Mouse (Mus musculus) kidney, postnatal 14 days (tissue): ENCODE results near the gene Fcor.

Experiments
- DNase-seq: peaks from one replicate; pipeline ENCODE4 v3.0.0; 2022; ENCODE audit warnings: mixed read lengths

Gene Fcor

DNA sequence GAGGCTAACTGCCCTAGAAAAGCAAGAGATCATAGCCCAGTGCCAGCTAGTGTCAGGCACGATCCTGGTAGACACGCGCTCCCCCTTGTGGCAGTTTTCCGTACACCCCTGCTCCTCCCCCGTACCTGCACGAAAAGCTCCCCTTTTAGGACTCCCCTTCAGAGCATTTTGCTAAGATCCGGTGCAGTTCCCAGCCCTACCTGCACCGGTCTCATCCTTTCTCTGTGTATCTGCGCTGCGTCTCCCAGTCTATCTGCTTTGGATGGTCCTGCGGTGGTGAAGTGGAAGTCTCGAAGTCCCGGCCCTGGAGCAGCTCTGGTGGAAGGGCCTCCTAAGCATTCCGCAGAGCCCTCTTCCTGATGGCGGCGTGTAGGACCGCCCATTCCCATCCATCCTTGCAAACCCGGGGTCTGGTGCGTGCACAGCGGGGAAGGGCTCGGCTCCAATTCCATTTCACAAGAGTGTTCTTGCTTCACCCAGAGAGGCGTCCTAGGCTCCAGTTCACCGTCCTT lies at the start of gene Fcor:
Gene Fcor (minus strand): TSS at position 383 of the 512 bp plus-strand sequence.
- peak; percentile 86 for DNase-seq

DNA sequence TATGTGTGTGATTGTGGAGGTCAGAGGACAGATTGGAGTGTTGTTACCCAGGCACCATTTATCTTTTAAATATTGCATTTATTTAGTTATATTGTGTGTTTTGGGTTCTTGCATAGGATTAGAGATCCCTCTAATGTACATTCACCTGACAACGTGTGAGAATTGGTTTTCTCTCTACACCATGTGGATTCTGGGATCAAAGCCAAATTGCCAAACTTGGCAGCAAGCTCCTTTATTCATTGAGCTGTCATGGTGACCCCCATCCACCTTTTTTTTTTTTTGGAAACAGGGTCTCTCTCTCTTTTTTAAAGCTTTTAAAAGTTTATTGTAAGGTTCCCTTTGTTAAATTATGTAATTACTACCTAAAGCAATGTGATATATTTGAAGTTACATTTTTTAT lies 48.9 kb upstream of the Fcor start:
- no peak for DNase-seq

DNA sequence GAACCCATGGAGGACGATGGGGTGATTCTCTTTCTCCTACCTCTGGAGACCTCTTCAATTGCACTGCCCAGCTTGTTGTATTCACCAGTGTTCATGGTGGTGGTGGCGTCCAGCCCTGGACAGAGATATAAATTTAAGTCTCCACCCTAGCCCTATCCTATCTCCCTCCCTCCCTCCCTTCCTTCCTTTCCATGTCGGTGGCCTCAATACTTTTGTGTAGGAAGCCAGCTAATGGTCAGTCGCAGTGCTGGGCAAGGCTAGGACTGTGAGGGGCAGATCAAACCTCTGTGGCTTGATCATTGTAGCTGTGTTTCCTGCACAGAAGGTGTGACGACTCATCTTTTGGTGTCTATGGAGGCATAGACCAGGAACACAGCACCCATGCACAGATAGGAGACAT lies 48.4 kb upstream of the Fcor start, which contains the start of gene Clec4g:
Gene Clec4g (minus strand): TSS at position 101 of the 400 bp plus-strand sequence.
- DNase-seq: no peak

DNA sequence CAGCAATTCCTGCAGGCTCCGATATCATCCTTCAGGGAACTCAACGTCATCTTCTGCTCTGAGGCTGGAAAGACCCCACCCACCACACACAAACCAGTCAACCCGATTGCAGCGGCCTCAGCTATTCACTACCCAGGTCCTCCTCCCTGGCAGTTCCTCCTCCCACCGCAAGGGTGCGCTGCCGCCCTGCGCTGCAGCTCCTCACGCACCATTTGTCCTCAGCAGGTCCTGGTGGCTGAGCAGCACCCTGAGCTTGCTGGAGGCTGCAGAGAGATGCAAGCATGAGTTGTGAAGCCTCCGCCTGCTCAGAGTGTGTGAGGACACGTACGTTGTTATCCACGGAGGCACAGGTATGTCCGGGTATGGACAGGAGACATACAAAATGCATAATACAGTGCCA lies 46.4 kb upstream of the Fcor start:
- peak; percentile 68 for DNase-seq

DNA sequence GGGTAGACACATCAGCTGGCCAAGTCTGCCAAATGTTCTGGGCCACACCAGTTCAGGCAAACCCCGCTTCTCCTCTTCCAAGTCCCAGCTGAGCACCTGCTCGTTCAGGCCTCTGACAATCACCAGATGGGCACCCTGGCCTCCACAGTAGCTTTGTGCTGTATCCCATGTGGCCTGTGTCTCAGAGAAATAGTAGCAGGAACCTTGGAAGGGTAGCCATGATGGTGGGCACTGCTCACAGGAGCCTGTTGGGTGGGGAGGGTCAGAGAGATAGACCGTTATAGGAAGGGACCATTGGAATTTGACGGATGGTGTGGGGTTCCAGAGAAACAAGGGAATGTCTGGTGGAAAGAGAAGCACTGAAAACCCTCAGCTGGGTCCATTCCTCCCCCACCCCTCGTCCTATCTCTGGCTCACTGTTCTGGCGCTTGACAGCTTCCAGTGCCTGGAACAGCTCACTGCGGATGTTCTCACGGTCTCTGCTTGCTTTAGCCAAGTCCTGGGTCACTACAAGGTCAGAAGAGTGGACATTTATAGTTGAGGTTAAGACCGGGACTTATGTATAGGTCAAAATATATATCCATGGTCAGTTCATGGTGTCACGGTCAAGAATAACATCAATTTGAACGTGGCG lies 45.3 kb upstream of the Fcor start:
- no peak for DNase-seq

DNA sequence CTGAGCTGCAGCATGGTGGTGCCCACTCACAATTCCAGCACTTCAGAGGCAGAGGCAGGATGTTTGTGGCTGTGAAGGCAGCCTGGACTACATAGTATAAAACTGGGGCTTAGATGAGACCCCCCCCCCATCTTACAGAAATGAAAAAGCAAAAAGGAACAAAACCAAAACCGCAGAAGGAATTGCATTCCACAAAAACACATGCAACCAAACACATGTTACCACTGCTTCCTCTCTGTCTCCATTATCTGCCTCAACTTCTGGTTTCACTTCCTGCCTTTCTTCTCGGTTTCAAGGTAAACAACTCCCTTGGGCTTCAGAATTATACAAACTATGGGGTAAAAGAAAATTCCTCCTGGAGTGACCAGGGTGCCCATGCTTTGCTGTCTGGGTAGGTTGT lies 39.5 kb upstream of the Fcor start:
- no peak for DNase-seq

DNA sequence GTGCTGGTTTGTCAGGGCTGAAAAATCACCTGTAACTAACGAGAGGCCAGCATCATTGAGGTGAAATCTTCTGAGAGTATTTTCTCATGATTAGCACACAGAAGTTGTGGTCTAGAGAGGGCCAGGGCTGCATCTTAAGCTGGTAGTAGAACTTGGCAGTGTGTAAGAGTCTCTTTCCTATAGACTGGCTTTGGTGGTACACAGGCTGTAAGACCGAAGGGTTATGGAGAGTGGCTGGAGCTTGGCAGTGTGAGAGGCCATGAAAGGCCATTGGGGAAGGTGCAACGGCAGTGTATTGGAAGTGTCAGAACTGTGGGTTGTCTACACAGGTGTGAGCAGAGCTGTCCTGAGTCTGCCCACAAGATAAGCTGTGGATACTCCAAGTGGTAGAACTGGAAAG lies 38.1 kb upstream of the Fcor start:
- no peak for DNase-seq

DNA sequence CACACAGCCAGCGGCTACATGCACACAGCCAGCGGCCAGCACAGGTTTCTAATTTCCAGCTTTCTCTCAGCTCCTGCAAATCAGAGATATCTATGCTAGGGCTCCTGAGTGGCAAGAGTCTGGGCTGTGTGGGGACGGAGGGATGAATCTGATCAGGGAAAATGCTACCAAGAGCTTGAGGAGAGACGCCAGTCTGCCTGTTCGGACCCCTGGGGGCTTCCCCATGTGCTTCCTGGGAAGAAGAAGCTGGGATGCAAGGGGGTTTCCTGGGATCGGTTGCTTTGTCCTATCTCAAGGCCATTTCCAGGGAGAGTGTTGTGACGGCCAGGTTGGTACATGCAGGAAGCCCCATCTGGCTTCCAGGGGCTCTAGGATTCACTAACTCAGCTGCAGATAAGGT lies 35.4 kb upstream of the Fcor start:
- DNase-seq: no peak

DNA sequence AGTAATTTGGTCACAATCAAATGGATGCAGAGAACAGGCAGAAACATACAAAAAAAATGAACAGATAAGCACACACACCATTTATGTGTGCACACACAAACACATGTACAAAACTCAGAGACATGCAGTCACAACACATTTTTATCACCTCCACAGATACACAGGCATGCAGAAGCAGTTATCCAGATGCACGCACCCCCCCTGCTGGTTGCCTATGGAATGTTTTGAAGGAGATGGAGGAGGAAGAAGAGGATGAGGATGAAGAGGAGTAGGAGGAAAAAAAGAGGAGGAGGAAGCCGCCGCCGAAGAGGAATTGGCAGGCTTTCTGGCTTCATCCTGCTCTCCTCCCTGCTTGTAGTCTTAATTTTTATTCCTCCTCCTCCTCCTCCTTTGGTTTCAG lies 33.5 kb upstream of the Fcor start:
- no peak for DNase-seq

DNA sequence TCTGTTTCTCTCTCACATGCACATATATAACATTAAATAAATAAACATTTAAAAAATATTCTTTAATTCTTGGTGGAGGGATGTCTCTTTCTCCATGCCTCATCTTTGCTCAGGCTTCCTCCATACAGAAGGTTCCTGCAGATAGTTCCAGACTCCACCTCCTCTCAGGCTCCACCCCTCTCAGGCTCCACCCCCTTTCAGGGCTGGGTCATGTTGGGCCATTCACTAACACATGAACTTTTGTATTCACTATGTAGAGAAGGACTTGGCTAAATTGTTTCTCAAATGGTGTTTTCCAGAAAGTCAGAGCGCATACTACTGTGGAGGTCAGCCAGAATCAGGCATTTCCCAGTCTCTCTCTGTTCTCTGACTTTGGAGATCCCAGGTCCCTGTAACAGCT lies 29.3 kb upstream of the Fcor start:
- DNase-seq: no peak

DNA sequence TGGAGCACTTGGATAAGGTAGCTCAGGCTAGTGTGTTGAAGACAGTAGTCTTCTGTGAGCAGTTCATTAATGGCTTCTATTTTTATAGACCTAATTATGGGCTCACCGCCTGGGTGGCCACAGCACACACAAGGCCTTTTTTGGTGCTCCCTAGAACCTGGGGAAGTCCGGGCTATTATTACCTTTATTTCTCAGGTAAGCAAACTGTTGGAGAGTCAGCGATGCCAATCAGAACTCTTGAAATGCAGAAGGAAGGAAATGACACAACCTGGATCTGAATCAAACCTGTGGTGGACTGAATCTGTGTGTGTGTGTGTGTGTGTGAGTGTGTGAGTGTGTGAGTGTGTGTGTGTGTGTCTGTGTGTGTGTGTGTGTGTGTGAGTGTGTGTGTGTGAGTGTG lies 22.0 kb upstream of the Fcor start, which contains the start of gene Fcer2a:
Gene Fcer2a (minus strand): TSS at position 55 of the 400 bp plus-strand sequence.
- DNase-seq: no peak

DNA sequence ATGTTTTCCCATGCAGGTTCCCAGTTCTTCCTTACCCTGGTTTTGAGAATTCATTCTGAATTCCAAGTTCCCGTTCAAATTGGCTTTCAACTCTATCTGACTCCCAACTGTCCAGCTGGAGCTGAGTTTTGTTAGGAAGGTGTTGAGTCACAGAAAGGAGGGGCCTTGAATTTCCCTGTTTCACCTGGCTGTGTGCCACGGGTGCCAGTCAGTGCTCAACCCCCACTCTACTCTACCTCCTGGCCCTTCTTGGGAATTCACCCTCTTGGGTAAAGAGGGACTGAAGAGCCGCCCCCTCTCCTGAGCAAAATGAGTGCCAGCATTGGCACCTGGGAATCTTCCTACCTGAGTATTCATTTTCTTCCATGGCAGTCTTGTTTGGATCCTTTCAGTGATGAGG lies 18.6 kb upstream of the Fcor start:
- no peak for DNase-seq

DNA sequence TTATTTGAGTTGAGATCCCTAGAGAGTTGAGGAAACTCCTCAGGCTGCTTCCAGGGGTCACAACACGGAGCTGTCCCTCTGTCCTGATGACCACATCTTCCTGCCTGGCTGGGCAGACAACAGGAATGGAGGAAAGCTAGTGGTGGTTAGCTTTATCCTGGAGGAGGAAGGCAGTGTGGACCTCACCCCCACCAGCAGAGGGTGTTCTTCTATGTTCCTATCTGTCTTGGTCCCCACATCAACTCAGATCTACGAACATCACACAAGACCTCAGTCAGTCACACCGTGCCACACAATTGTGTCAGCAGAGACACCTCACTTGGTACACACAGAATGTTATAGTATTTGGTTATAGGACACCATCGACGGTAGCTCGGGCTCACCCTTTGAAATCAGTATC lies 15.4 kb upstream of the Fcor start:
- DNase-seq: no peak

DNA sequence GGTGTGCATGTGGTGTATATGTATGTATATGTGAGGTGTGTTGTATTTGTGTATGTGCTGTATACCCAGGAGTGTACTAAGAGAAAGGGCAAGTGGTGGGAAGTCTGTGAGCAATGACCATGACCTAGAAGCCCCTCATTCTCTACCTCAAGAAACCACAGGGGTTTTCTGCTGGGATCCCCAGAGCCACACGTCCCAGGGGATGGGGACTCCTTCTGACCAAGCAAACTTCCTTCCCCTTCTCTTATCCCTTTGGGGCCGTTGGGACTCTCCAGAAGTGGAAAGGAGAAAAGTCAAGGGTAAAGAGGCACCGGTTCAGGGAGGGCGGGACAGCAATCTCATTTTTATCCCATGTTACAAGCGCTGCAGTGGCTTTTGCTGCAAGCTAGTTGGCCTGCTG lies 13.3 kb upstream of the Fcor start:
- no peak for DNase-seq

DNA sequence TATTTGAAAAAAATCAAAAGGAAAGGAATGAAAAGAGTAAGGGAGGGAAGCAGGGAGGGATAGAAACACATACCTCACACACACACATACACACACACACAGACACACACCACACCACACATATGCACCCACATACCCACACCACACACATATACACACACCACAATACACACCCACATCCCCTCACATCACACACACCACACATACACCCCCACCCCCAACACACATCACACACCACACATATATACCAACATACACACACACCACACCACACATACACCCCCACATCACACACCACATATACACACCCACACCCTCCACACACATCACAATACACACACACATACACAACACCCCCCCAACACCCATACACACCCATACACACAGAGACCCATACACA lies 12.4 kb upstream of the Fcor start:
- DNase-seq: no peak

DNA sequence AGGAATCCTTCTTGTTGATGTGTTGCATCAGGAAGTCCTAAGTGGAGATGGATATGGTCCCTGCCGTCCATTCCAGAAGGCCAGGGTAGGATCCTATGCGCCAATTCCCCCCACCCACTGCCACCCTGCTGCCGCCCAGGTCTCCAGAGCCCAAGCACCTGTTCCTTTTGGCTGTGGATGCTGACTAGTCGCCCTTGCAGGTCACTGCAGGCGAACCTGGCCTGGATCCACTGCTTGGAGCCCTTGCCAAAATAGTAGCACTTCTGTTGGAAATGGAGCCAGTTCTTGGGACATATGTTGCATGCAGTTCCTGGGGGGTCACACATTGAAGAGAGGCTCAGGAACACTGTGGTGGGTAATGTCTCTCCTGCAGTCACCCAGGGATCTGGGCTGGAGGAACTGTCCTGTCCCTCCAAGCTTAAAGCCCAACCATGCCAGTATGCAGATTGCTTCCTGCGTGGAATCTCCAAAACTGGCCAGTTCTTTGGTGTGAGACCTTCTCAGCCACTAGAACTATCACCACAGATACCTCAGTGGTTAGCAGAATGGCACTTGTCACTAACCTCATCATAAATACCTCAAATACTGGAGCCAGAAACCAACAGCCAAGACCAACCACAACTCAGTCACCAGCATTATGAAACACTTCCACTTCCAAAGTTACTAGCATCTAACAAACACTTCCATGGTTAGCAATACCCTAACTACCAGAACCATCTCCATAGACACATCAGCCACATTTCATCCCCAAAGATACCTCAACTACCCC lies 11.4 kb upstream of the Fcor start:
- no peak for DNase-seq

DNA sequence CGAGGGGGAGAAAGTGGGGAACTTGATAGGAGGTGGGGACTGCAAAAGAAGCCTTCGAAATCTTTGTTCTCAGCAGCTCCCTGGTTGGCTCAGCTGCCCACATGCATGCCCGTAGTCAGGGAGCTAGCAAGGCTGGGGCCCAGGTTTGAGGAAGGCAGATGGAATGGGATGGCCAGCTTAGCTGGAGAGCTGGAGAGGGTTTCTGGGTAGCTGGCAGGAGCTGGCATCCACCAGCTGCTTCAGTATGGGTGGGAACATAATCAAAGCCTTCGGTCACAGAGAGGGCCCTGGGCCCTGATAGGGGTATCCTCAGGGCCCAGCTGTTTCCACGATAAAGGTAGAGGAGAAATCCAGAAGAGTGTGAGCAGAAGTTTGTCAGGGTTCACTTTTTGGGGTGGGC lies 10.3 kb upstream of the Fcor start:
- DNase-seq: no peak

DNA sequence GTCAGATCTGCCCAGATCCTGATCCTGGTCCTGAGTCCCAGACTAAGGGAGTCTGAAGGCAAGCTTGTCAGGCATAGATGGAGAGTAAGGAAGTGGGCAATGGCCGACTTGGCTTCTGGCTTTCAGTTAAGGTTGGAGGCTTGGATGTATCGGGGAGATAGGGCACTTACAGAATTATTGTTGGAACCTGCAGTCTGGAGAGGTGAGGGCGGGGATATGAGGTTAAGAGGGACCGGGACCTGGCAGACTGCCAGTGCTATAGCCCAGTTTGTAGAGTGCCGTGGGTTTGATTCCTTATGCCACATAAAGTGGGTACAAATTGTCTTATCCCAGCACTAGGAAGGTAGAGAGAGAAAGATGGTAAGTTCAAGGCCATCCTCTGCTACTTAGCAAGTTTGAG lies 7.5 kb upstream of the Fcor start:
- no peak for DNase-seq

DNA sequence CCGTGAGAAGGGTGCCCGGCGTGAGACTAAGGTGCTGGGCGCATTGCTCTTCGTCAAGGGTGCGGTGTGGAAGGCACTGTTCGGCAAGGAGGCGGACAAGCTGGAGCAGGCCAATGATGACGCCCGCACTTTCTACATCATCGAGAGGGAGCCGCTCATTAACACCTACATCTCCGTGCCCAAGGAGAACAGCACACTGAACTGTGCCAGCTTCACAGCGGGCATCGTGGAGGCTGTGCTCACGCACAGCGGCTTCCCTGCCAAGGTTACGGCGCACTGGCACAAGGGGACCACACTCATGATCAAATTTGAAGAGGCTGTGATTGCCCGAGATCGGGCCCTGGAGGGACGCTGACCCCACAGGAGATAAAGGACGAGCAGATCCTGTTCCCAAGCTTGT lies 7.1 kb upstream of the Fcor start:
- no peak for DNase-seq

DNA sequence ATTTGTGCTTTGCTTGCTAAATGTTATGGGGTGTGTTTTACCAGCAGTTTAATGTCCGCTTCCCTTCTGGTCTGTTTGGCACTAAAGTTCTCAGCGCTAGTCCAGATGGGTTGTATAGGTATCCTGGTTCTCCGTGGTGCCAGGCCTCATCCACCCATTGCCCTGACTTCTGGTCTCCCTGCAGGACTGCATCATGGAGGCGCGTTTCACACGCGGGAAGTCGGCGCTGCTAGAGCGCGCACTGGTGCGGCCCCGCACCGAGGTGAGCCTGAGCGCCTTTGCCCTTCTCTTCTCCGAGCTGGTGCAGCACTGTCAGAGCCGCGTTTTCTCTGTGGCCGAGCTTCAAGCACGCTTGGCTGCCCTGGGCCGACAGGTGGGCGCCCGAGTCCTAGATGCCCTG lies 6.7 kb upstream of the Fcor start:
- no peak for DNase-seq

DNA sequence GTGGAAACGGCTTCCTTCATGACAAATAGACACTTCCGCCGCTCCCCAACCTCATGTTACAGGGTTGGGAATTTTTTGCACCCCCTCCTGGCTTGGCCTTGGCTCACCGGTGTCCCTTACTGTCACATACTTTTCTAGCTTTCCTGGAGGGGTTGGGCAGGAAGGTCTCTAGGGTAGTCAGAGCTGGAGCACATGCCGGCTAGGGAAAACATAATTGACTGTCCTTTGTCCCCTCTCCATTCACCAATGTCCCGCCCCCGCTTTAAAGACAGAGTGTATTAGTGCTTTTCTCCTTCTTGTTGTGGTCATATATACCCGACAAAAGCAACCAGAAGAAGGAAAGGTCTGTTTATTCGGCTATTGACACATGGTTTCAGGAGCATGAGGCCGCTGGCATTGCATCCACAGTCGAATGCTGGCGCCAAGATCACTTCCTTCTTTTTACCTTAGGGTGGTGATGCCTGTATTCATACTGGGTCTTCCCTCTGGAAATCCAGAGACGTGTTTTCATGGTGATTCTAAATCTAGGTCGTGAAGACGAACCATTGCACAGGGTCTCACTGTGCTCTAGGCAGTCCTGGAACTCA lies 4.9 kb upstream of the Fcor start:
- DNase-seq: peak; percentile 30

DNA sequence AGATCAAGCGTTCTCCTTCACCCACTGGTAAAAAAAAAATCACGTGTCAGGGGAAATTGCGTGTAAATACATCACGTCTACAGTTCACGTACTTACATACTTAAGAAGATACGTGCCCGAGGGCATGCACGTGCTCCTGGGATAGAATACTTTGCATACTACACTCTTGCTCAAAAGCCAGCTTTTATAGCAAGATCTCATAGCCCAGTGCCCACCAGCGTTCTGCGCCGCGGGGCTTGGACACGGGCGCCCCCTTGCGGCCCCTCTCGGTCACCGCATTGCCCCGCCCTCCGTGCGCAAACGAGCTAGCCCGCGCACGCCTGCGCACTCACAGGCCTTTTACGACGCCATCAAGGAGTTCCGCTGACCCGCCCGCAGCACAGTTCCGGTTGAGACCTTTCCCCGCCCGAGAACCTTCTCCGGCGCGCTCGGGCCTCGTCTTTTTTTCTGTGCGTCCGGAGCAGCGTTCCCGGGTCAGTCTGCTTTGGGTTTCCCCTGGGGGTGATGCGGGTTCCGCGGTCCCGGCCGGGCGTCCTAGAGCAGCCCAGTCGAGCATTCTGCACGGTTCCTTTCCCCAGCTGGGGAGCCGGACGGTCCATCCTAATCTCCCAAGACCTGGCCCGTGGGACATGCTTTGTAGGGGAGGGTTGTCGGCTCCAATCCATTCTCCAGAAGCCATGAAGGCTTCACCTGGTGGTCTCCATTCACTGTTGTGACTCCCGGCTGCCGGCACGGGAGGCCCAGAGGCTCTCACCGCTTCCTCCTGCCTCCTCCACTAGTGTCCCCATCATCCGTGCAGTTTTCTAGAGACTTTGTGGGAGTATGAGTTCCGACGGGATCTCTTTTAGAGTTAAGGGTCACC lies 4.2 kb upstream of the Fcor start, which contains the start of gene Trappc5:
Gene Trappc5 (plus strand): TSS at position 169 of the 862 bp plus-strand sequence.
- DNase-seq: peak; percentile 96

DNA sequence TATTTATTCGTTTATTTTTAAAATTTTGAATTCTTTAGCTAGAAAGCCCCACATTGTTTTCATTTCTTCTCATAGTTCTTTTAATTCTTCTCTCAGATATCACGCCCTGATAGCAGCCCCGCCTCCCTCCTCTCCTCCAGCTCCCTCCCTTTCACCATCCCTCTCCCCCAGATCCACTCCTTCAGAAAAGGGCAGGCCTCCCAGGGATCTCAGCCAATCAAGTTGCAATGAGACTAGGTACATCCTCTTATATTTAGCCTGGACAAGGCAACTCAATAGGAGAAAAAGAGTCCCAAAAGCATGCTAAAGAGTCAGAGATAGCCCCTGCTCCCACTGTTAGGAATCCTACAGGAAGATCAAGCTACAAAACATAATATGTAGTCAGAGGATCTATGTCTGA lies 2.5 kb upstream of the Fcor start:
- no peak for DNase-seq
